Mouse (Mus musculus) embryonic fibroblast, embryonic 13.5 days (primary cell): ENCODE results near the gene Coa4.

Experiments used
- CTCF ChIP-seq: IDR thresholded peaks from 2 replicates; pipeline ENCODE4 v1.5.1; 2011; ENCODE audit warnings: mild to moderate bottlenecking, control low read depth, low read length, moderate library complexity, borderline replicate concordance; ENCODE audit not compliant: insufficient read depth
- POLR2A ChIP-seq: IDR thresholded peaks from 2 replicates; pipeline ENCODE4 v1.6.1; 2011; ENCODE audit warnings: low read depth, mild to moderate bottlenecking, control low read depth, low read length, moderate library complexity

DNA sequence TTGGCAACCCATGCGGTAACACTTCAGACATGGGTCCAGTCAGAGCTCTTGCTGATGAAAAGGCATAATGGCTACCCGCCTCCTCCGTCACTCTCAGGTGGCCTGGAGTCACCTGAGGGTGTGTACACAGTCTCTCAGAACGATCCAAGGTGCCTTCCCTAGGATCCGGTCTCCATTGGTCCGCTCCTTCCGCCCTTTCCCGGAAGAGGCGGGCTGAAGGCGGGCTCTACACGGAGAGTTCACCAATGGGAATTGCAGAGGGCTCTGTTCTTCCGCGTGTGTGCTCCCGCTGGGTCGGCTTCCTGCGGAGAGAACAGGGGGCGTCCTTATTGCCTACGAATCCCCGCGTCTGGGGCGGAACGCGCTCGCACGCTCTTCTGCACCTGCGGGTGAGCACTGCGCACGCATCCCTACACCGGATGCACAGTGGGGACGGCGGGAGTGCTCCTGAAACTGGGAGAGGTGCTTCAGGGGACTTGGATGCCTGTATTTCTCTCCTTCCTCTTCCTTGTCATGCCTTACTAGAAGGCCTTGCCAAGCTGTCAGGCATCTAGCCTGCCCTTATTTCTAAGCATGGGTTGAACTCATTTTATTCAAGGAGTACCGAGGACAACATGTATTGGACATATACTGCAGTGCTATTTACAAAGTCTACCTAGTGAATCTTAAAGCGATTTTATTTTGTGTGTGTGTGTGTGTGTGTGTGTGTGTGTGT, at the start of gene Coa4:
- no peak for TF ChIP-seq CTCF
- peak; percentile 72 for TF ChIP-seq POLR2A
